Mouse (Mus musculus): ENCODE measurements around the gene Zc3h15.

Gene Zc3h15

GRCm38 (mm10) chr2:83674896-83675295, 30.7 kb downstream of the Zc3h15 start:
- whole genome bisulfite sequencing: 84% methylated on average over 9 of the region's 9 CpGs

DNA sequence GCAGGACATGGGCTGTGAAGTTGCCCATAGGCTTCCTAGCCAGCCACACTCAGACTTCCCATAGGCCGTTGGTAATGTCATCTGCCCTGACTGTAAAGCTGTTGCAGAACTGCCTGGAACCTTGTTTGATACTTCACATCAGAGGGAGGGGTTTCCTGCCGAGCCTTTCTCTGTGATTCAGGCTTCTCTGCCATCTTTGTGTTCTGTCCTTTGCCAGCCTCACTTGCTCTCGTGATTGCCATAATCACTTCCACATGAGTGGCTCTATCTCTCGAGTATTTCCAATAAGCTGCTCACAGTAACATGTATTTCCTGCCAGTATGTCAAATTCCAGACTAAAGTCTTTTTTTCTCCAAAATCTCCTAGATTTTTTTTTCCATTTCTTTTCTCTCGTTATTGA, 31.4 kb downstream of the Zc3h15 start:
- WGBS: 25% methylated on average over 5 of the region's 5 CpGs

DNA sequence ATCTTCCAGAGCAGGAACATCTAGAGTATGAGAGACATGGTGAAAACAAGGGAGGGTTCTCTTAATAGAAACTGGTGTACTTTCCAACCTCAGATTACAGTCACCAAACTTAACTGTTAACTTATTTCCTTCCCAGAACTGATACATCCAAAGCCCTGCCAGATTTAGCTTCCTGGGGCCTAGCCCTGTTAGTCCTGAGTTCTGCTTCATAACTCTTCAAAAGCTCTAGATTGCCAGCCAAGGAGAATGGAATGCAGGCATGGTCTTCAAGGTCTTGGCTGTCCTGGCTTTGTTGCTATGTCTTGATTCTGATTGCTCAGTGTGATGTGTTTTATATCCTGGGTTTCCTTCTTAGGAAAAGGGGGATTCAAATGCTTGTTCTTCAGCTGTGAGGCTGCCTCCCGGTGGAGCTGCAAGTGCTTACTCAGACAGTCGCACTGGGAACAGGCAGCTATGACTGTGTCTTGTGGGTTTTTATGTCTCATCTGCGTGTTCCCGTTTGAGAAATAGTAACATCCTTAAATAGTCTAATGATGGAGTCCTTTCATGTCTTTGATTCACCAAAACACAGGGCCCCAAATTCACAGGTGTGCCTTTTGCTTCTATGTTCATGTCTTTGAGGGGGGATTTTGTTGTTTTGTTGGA, 32.1 kb downstream of the Zc3h15 start:
- 52% methylated on average over 4 of the region's 4 CpGs for WGBS

GRCm38 (mm10) chr2:83681332-83681731, 37.1 kb downstream of the Zc3h15 start:
- 80% methylated on average over 8 of the region's 8 CpGs for WGBS

DNA sequence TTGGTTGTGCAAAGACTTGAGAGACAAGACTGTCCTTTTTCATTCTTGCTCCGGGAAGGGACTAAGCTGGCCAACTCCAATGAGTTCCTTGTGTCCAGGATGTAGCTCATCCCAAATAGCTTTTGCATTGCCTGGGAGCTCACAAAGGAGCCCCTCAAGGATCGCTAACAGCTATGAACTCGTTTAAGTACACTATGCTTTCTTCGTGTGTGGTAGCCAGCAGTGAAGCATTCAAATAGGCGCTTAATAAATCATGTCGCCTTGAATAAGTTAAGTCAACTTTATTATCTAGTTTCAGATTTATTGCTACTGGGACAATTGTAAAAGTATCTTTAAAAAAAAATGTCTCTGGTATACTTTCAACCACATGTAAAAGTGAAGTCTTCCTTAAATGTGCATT, 37.5 kb downstream of the Zc3h15 start:
- 77% methylated on average over 6 of the region's 6 CpGs for WGBS

- 72% methylated on average over 8 of the region's 8 CpGs for WGBS
These were observed 38.0 kb downstream of the Zc3h15 start for GRCm38 (mm10) chr2:83682282-83682681.

GRCm38 (mm10) chr2:83683731-83684519, 39.7 kb downstream of the Zc3h15 start:
- WGBS: 79% methylated on average over 9 of the region's 9 CpGs

GRCm38 (mm10) chr2:83684691-83685090, 40.5 kb downstream of the Zc3h15 start:
- WGBS: 91% methylated on average over 8 of the region's 8 CpGs

GRCm38 (mm10) chr2:83690372-83690771, 46.1 kb downstream of the Zc3h15 start:
- 67% methylated on average over 2 of the region's 2 CpGs for WGBS

DNA sequence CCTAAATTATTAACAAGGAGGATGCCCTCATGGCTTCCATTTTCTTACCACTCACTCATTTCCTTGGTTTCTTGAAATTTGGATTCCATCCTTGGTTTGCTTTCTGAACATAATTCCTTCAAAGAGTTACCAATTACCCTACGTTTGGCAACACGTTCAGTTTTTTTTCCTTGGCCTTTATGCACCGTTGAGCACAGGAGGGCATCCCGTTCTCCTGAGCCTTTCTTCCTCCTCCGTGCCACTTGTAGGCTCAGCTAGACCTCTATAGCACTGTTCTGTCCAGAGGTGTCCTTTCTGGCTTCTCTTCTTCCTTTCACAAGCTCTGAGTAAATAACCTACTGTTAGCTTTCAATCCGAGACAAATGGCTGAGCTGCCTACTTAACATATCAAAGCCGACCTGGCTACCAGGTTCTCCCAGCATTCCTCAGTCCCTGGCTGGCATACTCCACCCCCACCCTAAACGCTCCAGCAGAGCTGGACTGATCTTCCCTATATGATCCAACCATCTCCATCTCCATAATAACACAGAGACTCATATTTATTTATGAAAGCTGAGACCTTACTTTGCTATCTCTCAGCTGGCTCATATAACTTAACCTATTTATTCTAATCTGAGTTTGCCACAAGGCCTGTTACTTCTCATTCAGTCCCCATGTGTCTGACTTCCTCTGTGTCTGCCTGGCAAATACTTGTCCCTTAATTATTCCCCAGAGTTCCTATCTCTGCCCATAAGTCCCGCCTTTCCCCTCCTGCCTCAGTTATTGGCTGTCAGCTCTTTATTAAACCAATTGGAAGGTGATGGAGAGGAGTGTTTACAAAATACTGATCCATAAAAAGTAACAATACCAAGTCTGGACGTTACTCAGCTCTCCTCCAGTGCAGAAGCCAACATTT, 48.7 kb downstream of the Zc3h15 start:
- WGBS: 54% methylated on average over 10 of the region's 10 CpGs

DNA sequence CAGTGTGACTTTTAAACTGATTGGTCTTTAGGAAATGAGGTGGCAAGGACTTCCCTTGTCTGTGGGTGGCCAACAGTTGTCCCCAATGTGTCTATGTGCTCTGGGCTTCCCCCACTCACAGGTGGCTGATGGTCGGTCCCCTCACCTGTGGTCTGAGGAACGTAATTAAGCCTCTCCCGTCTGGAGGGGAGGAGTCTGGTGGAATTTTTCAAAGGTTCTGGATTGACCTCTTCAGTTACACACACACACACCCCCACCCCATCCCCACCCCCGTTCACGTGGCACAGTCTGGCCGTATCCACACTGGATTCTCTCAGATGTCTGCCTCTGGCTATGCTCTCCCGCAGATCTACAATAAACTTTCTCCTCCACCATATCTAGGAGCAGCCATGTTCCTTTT, 49.8 kb downstream of the Zc3h15 start:
- 87% methylated on average over 7 of the region's 7 CpGs for WGBS

GRCm38 (mm10) chr2:83695345-83696247, 51.4 kb downstream of the Zc3h15 start:
- WGBS: 73% methylated on average over 11 of the region's 11 CpGs

- 67% methylated on average over 1 of the region's 1 CpGs for WGBS
These were observed 54.2 kb downstream of the Zc3h15 start for GRCm38 (mm10) chr2:83698484-83698883.

GRCm38 (mm10) chr2:83699324-83699723, 55.1 kb downstream of the Zc3h15 start:
- WGBS: 68% methylated on average over 1 of the region's 1 CpGs

GRCm38 (mm10) chr2:83700667-83701066, 56.4 kb downstream of the Zc3h15 start:
- WGBS: 79% methylated on average over 4 of the region's 4 CpGs

GRCm38 (mm10) chr2:83702411-83702810, 58.2 kb downstream of the Zc3h15 start:
- WGBS: 78% methylated on average over 6 of the region's 7 CpGs

- 84% methylated on average over 9 of the region's 9 CpGs for WGBS
These were observed 61.4 kb downstream of the Zc3h15 start for GRCm38 (mm10) chr2:83705580-83706158.

DNA sequence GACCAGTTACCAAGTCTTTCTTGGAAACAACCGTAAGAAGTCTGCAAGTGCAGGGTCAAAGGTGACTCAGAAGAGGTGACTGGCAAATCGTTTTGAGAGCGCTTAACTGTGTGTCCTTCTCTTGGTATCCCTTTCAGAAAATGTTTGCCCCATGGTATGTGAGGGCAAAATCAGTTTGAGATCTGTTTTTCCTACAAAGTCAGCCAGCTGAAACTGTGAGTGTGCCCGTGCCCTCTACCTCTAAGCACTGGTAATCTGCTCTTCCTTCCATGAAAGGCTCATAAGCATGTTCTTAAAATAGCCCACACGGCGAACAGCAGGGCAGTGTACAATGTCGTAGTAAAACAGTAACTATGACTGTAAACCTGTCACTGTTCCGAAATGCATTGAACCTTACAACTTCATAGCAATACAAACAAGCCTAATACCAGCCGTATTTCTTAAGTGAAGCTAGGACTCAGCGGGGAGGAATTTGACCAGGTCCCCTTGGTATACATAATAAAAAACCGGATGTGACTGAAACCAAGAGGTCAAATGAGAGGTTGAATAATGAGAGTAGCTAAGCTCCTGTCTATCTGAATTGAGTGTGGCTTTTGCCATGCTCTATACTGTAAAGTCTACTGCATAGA, 65.8 kb downstream of the Zc3h15 start:
- 87% methylated on average over 11 of the region's 11 CpGs for WGBS

GRCm38 (mm10) chr2:83713281-83713680, 69.0 kb downstream of the Zc3h15 start:
- 72% methylated on average over 7 of the region's 7 CpGs for WGBS

GRCm38 (mm10) chr2:83713946-83714345, 69.7 kb downstream of the Zc3h15 start:
- 61% methylated on average over 5 of the region's 5 CpGs for WGBS

Measured in cerebral cortex, adult 2 months (tissue).